Mouse (Mus musculus): ENCODE measurements around the gene Gm10188. TPM values are rescaled to one million over a fixed set of nuclear protein-coding genes. Genes with fewer than 3 reads are reported as not detected.
A peak's percentile ranks its signal among the peaks of the same experiment; 100 is the strongest.

Gm10188 gene
- polyA plus RNA-seq, 1 experiment from 2014 or later: not detected

DNA sequence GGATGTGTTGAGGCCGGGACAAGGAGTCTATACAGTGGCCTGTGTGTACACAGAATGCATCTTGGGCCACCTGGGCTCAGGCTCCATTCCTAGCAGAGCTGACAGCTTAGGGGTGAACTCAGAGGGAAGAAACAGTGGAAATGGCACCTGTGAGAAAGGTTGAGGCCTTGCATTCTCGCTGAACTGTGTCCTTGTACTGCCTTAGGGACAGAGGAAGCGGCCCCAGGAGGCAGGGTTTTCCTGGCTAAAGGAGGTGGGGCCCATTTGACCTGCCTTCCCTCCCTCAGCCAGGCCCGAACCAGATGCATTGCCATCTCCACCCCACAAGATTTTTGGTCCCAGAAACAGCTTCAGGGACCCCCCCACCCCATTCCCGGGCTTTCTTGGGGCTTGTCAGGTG is 33.9 kb downstream of the Gm10188 start:
- WGBS: 33% methylated on average over 5 of the region's 5 CpGs
- Histone ChIP-seq H3K4me1 (ENCODE audit: control insufficient read depth, insufficient read depth, low read length) (peaks cover 42% of the 10 kb centered on the region), H3K9ac (ENCODE audit: low read length) (no peak overlapping the region), H3K4me3 (ENCODE audit: low read depth, low read length) (no peak overlapping the region), H3K27me3 (ENCODE audit: control insufficient read depth, insufficient read depth, low read length) (peaks cover 5% of the 10 kb centered on the region; the same call in 1 of the 2 replicates), H3K9me3 (ENCODE audit: control insufficient read depth, low read length) (no peaks in the 10 kb centered on the region), H3K4me2 (ENCODE audit: low read depth) (no peak overlapping the region), H3K27ac (ENCODE audit: low read depth, low read length) (no peak overlapping the region), H3K36me3 (ENCODE audit: control insufficient read depth, insufficient read depth, low read length) (no peaks in the 10 kb centered on the region)
- no peak for ATAC-seq (ENCODE audit: insufficient read depth, low FRiP score, low TSS enrichment)
- DNase-seq (ENCODE audit: low spot score): no peak

DNA sequence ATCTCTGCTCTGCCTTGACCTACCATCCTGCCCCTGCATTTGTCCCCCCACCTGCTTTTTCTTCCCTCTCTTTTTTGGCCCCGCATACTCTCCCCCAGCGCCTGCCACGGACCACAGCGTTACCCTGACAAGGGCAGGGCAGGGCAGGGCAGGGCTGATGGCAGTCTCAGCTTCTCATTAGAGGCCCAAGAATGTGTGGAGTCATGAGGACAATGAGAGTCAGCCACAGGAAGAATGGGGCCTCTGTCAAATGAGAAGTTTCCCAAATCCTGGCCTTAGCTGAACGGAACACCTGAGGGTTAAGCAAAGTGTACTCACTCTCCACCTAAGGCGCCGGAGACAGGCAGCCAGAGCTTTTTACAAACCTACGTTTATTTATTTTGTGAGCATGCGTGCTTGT is 34.5 kb downstream of the Gm10188 start:
- Histone ChIP-seq H3K27me3 (ENCODE audit: control insufficient read depth, insufficient read depth, low read length) (peaks cover 5% of the 10 kb centered on the region; the same call in 1 of the 2 replicates), H3K4me3 (ENCODE audit: low read depth, low read length) (no peak overlapping the region), H3K9ac (ENCODE audit: low read length) (no peak overlapping the region), H3K4me2 (ENCODE audit: low read depth) (no peak overlapping the region), H3K9me3 (ENCODE audit: control insufficient read depth, low read length) (no peaks in the 10 kb centered on the region), H3K27ac (ENCODE audit: low read depth, low read length) (no peak overlapping the region), H3K4me1 (ENCODE audit: control insufficient read depth, insufficient read depth, low read length) (peaks cover 36% of the 10 kb centered on the region), H3K36me3 (ENCODE audit: control insufficient read depth, insufficient read depth, low read length) (no peaks in the 10 kb centered on the region)
- ATAC-seq (ENCODE audit: insufficient read depth, low FRiP score, low TSS enrichment): no peak
- 48% methylated on average over 9 of the region's 9 CpGs for WGBS
- no peak for DNase-seq (ENCODE audit: low spot score)

DNA sequence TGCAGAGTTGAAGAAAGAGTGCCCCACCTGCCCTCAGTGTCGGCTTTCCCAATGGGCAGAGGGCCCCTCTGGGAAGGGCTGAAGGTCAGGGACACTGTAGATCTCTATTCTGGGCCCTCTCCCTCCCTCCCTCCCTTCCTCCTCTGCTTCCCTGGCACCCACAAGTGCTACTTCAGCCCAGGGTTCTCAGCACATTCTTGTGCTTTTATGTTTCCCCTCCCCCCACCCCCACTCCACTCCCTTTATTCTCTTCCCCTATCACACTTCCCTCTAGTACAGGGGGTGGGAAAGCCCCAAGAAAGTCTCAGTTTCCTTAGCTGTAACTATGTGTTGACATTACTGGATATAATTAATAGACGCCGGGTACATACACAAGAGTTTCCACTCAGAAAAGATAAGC is 34.9 kb downstream of the Gm10188 start:
- H3K27ac ChIP-seq (ENCODE audit: low read depth, low read length): no peak overlapping the region
- ATAC-seq (ENCODE audit: insufficient read depth, low FRiP score, low TSS enrichment) (no peak), DNase-seq (ENCODE audit: low spot score) (no peak)
- WGBS: 54% methylated on average over 3 of the region's 3 CpGs
- no peak overlapping the region for H3K4me3 ChIP-seq (ENCODE audit: low read depth, low read length)
- H3K27me3 ChIP-seq (ENCODE audit: control insufficient read depth, insufficient read depth, low read length): peaks cover 5% of the 10 kb centered on the region; the same call in 1 of the 2 replicates
- no peaks in the 10 kb centered on the region for H3K9me3 ChIP-seq (ENCODE audit: control insufficient read depth, low read length)
- no peak overlapping the region for H3K4me2 ChIP-seq (ENCODE audit: low read depth)
- peaks cover 34% of the 10 kb centered on the region for H3K4me1 ChIP-seq (ENCODE audit: control insufficient read depth, insufficient read depth, low read length)
- H3K36me3 ChIP-seq (ENCODE audit: control insufficient read depth, insufficient read depth, low read length): no peaks in the 10 kb centered on the region
- no peak overlapping the region for H3K9ac ChIP-seq (ENCODE audit: low read length)

DNA sequence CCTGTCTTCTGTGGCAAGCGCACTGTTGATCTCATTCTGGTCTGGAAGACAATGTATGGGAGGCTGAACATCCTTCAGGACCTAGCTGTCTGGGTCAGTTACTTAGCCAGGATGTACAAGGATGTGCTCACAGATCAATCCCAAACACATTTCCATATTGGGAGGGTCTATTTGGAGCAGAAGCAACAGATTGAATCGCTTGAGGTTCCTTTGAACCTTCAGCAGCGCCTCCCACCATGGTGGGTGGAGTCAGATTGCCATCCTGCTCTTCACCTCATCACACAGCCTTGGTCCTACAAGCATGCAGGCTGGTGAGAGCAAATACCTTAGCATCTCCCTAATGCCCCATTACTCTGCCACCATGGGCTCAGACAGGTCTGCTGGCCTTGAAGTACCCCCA is 35.8 kb downstream of the Gm10188 start:
- peaks cover 10% of the 10 kb centered on the region; the same call in 1 of the 2 replicates for H3K27me3 ChIP-seq (ENCODE audit: control insufficient read depth, insufficient read depth, low read length)
- ATAC-seq (ENCODE audit: insufficient read depth, low FRiP score, low TSS enrichment) (no peak), DNase-seq (ENCODE audit: low spot score) (peak; percentile 8)
- H3K9ac ChIP-seq (ENCODE audit: low read length): no peak overlapping the region
- peak overlapping the region; percentile 64 for H3K4me2 ChIP-seq (ENCODE audit: low read depth)
- no peaks in the 10 kb centered on the region for H3K36me3 ChIP-seq (ENCODE audit: control insufficient read depth, insufficient read depth, low read length)
- WGBS: 62% methylated on average over 3 of the region's 3 CpGs
- no peak overlapping the region for H3K4me3 ChIP-seq (ENCODE audit: low read depth, low read length)
- H3K4me1 ChIP-seq (ENCODE audit: control insufficient read depth, insufficient read depth, low read length): peaks cover 34% of the 10 kb centered on the region
- H3K27ac ChIP-seq (ENCODE audit: low read depth, low read length): no peak overlapping the region
- no peaks in the 10 kb centered on the region for H3K9me3 ChIP-seq (ENCODE audit: control insufficient read depth, low read length)

DNA sequence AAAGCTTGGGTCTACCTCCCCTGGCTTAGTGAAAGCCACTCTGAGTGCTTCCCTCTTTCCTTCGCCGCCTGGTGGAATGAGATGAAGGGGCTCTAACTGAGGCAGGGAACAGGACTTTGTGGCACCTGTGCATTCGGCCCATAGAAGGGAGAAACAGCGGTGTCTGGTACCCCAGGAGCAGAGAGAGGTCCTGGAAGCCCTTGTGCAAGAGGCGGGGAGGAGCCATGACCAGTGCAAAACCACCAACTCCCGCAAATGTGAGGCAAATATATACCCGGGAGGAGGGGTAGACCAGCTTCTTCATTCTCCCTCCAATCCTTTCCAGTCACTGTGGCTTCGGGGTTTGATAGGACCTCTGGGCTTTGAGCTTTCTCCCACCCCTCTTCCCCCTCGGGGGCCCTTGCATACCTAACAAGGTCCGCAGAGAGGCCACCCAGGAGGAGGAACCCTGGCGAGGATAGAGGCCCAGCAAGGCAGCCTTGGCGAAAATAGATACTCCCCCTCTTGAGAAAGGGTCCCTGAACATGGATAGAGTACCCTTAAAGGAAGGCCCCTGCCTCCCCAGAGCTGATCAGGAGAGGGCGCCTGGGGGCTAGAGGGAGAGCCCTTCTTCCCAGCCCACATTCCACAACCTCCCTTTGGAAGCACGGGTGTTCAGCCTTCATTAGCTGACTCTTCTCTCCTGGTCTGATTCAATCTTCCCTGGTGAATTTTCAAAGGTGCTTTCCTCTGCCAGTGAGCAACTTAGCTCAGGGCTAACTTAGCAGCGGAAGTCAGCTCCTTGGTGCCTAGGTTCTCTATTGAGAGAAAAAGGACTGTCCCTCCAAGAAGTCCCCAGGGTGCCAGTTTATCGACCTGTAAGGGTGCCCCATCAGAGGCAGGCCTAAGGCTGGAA is 37.5 kb downstream of the Gm10188 start:
- ATAC-seq (ENCODE audit: insufficient read depth, low FRiP score, low TSS enrichment): peak; percentile 15; the same call in 1 of the 2 replicates
- Histone ChIP-seq H3K27ac (ENCODE audit: low read depth, low read length) (peak overlapping the region; percentile 97), H3K4me3 (ENCODE audit: low read depth, low read length) (peak overlapping the region; percentile 53), H3K36me3 (ENCODE audit: control insufficient read depth, insufficient read depth, low read length) (no peaks in the 10 kb centered on the region), H3K4me1 (ENCODE audit: control insufficient read depth, insufficient read depth, low read length) (peaks cover 29% of the 10 kb centered on the region), H3K27me3 (ENCODE audit: control insufficient read depth, insufficient read depth, low read length) (peaks cover 12% of the 10 kb centered on the region; the same call in 1 of the 2 replicates), H3K9ac (ENCODE audit: low read length) (peak overlapping the region; percentile 97), H3K9me3 (ENCODE audit: control insufficient read depth, low read length) (no peaks in the 10 kb centered on the region), H3K4me2 (ENCODE audit: low read depth) (peak overlapping the region; percentile 64)
- DNase-seq (ENCODE audit: low spot score): peak; percentile 70
- WGBS: 2% methylated on average over 15 of the region's 16 CpGs

DNA sequence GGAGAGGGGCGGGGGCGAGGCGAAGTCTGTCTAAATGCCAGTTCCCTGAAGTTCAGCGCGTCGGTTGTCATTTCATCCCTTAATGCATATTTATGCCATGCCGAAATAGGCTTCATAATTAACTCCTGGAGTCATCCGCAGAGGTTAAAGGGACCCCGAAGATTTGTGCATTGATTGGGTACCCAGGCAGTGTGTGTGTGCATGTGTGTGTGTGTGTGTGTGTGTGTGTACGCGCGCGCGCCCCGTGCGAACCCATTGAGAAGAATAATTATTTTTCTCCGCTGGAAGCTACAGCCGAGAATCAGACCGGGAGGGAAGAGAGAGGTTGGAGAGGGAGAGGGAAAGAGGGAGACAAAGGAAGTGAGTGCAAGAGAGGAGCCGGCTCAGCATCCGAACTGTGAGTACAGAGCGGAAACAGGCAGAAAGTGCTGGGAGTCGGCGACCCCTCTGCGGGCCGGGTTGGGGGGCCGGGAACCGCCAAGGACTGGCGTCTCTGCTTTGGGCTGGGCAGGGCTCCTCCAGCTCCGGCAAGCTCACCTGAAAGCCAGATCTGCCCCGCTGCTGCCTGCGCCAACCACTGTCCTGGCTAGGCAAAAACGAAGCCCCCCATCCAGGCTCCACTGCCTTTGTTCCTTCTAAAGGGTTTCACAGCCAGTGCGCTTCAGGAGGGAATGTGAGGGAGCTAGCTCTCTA is 38.3 kb downstream of the Gm10188 start, which contains the start of the genes Lemd1 and AC124108.1:
Gene Lemd1 (plus strand): TSS at position 339 of the 693 bp plus-strand sequence.
Gene AC124108.1 (plus strand): TSS at position 365 of the 693 bp plus-strand sequence.
- Histone ChIP-seq H3K4me1 (ENCODE audit: control insufficient read depth, insufficient read depth, low read length) (peaks cover 24% of the 10 kb centered on the region), H3K27ac (ENCODE audit: low read depth, low read length) (peak within 1 kb of the TSS; percentile 97), H3K9me3 (ENCODE audit: control insufficient read depth, low read length) (no peaks in the 10 kb centered on the region), H3K4me3 (ENCODE audit: low read depth, low read length) (peak within 1 kb of the TSS; percentile 53), H3K27me3 (ENCODE audit: control insufficient read depth, insufficient read depth, low read length) (peaks cover 12% of the 10 kb centered on the region; the same call in 1 of the 2 replicates), H3K4me2 (ENCODE audit: low read depth) (peak within 1 kb of the TSS; percentile 64), H3K36me3 (ENCODE audit: control insufficient read depth, insufficient read depth, low read length) (no peaks in the 10 kb centered on the region), H3K9ac (ENCODE audit: low read length) (peak within 1 kb of the TSS; percentile 97)
- under 1% methylated on average over 34 of the region's 34 CpGs for WGBS
- DNase-seq (ENCODE audit: low spot score) (peak; percentile 54), ATAC-seq (ENCODE audit: insufficient read depth, low FRiP score, low TSS enrichment) (peak; percentile 14)

DNA sequence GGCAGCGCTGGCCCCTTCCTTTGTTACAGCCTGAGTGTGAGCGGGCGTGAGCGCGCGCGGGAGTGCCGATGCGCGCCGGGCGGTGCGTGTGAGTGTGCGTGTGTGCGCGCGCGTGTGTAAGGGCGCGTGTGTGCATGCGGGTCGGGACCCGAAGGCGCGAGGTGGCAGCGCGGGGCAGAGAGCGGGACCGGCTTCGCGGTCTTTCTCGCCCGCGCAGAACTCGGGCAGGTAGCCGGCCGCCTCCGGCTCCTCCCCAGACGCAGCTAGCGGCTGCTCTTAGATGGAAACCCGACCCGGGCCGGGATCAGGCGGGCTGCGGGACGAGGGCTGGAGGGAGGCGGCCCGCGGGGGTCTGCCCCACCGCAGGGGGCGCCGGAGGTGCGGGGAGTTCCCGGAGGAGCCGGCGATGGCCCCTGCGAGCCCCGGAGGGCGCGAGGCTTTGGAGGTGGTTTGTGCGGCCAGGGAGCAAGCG is 38.9 kb downstream of the Gm10188 start:
- Histone ChIP-seq H3K4me2 (ENCODE audit: low read depth) (peak overlapping the region; percentile 64), H3K4me1 (ENCODE audit: control insufficient read depth, insufficient read depth, low read length) (peaks cover 21% of the 10 kb centered on the region), H3K27me3 (ENCODE audit: control insufficient read depth, insufficient read depth, low read length) (peaks cover 12% of the 10 kb centered on the region; the same call in 1 of the 2 replicates), H3K27ac (ENCODE audit: low read depth, low read length) (peak overlapping the region; percentile 97), H3K9me3 (ENCODE audit: control insufficient read depth, low read length) (no peaks in the 10 kb centered on the region), H3K9ac (ENCODE audit: low read length) (peak overlapping the region; percentile 97), H3K36me3 (ENCODE audit: control insufficient read depth, insufficient read depth, low read length) (no peaks in the 10 kb centered on the region), H3K4me3 (ENCODE audit: low read depth, low read length) (peak overlapping the region; percentile 53)
- WGBS: under 1% methylated on average over 55 of the region's 62 CpGs
- DNase-seq (ENCODE audit: low spot score): peak; percentile 67
- peak; percentile 35 for ATAC-seq (ENCODE audit: insufficient read depth, low FRiP score, low TSS enrichment)

DNA sequence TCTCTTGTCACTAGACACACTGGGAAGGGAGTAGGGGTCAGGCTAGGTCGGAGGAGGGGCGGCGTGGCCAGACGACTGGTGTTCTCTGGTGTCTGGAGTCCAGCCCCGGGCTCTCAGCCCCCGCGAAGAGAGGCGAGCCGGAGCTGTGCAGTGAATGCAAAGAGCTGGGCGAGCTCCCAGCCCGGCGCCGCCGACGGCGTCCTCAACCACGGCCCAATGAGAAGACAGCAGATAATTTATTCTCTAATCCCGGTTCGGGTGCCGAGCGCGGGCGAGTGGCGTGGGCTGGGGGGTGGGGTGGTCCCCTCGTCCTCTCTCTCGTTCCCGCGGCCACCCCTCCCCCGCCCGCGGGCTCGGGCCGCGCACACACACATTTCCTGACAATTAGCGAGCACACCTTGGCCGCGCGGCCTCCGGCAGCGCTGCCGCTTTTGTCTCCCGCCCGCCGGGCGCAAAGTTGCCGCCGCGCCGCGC is 39.5 kb downstream of the Gm10188 start:
- H3K9ac ChIP-seq (ENCODE audit: low read length): peak overlapping the region; percentile 97
- WGBS: under 1% methylated on average over 50 of the region's 50 CpGs
- peaks cover 12% of the 10 kb centered on the region; the same call in 1 of the 2 replicates for H3K27me3 ChIP-seq (ENCODE audit: control insufficient read depth, insufficient read depth, low read length)
- DNase-seq (ENCODE audit: low spot score) (peak; percentile 88), ATAC-seq (ENCODE audit: insufficient read depth, low FRiP score, low TSS enrichment) (peak; percentile 83)
- H3K27ac ChIP-seq (ENCODE audit: low read depth, low read length): peak overlapping the region; percentile 97
- no peaks in the 10 kb centered on the region for H3K9me3 ChIP-seq (ENCODE audit: control insufficient read depth, low read length)
- peak overlapping the region; percentile 64 for H3K4me2 ChIP-seq (ENCODE audit: low read depth)
- peaks cover 17% of the 10 kb centered on the region for H3K4me1 ChIP-seq (ENCODE audit: control insufficient read depth, insufficient read depth, low read length)
- peak overlapping the region; percentile 53 for H3K4me3 ChIP-seq (ENCODE audit: low read depth, low read length)
- H3K36me3 ChIP-seq (ENCODE audit: control insufficient read depth, insufficient read depth, low read length): no peaks in the 10 kb centered on the region
